Mouse (Mus musculus) liver, embryonic 11.5 days (tissue): ENCODE measurements around the gene Thoc3. TPM values are rescaled to one million over a fixed set of nuclear protein-coding genes. Genes with fewer than 3 reads are reported as not detected.

Source experiments
- ATAC-seq: fragments of 200-750 bp; cut with Nextera tagmentation; replicated peaks from 2 replicates; pipeline ENCODE4 v1.8.0; 2017; ENCODE audit warnings: moderate number of reproducible peaks, mild to moderate bottlenecking, moderate TSS enrichment, moderate library complexity; ENCODE audit not compliant: low FRiP score
- DNase-seq: peaks from one replicate; pipeline ENCODE4 v3.0.0-alpha.2; 2017; ENCODE audit warnings: low spot score
- H3K27ac ChIP-seq: fragments of 300-500 bp; sonication (generic); 2 replicates; pipeline ENCODE4 v1.5.1; 2014; ENCODE audit warnings: mild to moderate bottlenecking, low read depth, low read length, control low read depth
- H3K27me3 ChIP-seq: fragments of 300-500 bp; sonication (generic); replicated peaks from 2 replicates; pipeline ENCODE4 v1.6.1; 2014; ENCODE audit warnings: low read length, mixed read lengths; ENCODE audit not compliant: control insufficient read depth, insufficient read depth
- H3K36me3 ChIP-seq: fragments of 300-500 bp; sonication (generic); 2 replicates; pipeline ENCODE4 v1.6.1; 2014; ENCODE audit warnings: mild to moderate bottlenecking, low read length, moderate library complexity, mixed read lengths; ENCODE audit not compliant: control insufficient read depth, insufficient read depth
- H3K4me1 ChIP-seq: fragments of 300-500 bp; sonication (generic); replicated peaks from 2 replicates; pipeline ENCODE4 v1.6.1; 2014; ENCODE audit warnings: low read length, mixed read lengths; ENCODE audit not compliant: control insufficient read depth, insufficient read depth
- H3K4me2 ChIP-seq: fragments of 300-500 bp; sonication (generic); 2 replicates; pipeline ENCODE4 v1.6.1; 2014; ENCODE audit warnings: mild to moderate bottlenecking, control low read depth, moderate library complexity
- H3K4me3 ChIP-seq: fragments of 300-500 bp; sonication (generic); 2 replicates; pipeline ENCODE4 v1.5.1; 2014; ENCODE audit warnings: low read depth, low read length, control low read depth
- H3K9ac ChIP-seq: fragments of 300-500 bp; sonication (generic); 2 replicates; pipeline ENCODE4 v1.6.1; 2014; ENCODE audit warnings: low read depth, low read length, control low read depth
- H3K9me3 ChIP-seq: fragments of 300-500 bp; sonication (generic); 2 replicates; pipeline ENCODE4 v1.6.1; 2016; ENCODE audit warnings: low read length, inconsistent platforms, mixed read lengths; ENCODE audit not compliant: control insufficient read depth
- WGBS: fragments of 180-500 bp; shearing (Covaris S2); extraction: QIAGEN DNeasy Blood & Tissue Kit; methylation state at CpG from one replicate; pipeline ENCODE4 v1.1.7; 2014; 5-methylcytosine and 5-hydroxymethylcytosine counted together
- polyA plus RNA-seq: library from polyadenylated mRNA; unstranded; fragments of >200 nt; fragmentation: Nextera tagmentation; extraction: Ambion mirVana; gene quantifications from 2 replicates; pipeline ENCODE4 v1.2.1, GENCODE M21; 2014

Gene Thoc3
- polyA plus RNA-seq, 1 experiment from 2014 or later = 121 TPM

DNA sequence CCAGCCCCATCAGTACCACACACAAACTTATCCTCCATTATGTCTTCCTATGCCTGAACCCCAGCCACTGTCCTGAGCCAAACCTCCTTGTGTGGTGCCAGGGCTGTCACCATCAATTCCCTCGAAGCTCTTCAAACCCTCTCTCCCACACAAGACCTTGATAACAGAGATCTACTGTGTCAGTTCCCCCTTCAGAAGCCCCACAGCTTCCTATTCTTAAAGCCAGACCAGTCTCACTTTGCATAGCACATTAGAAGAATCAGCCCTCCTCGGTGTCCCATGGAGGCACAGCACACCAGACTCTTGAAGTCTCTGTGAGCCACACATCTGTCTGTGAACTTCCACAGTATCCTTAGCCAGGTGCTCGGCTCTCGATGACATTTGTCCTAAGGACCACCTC, 55.9 kb downstream of the Thoc3 start:
- Histone ChIP-seq H3K36me3 (no peaks in the 10 kb centered on the region), H3K9ac (no peak overlapping the region), H3K27ac (no peak overlapping the region), H3K9me3 (no peaks in the 10 kb centered on the region), H3K4me3 (no peak overlapping the region), H3K4me1 (no peaks in the 10 kb centered on the region), H3K4me2 (no peak overlapping the region), H3K27me3 (no peaks in the 10 kb centered on the region)
- DNase-seq = no peak
- 54% methylated on average over 4 of the region's 4 CpGs for WGBS
- no peak for ATAC-seq

DNA sequence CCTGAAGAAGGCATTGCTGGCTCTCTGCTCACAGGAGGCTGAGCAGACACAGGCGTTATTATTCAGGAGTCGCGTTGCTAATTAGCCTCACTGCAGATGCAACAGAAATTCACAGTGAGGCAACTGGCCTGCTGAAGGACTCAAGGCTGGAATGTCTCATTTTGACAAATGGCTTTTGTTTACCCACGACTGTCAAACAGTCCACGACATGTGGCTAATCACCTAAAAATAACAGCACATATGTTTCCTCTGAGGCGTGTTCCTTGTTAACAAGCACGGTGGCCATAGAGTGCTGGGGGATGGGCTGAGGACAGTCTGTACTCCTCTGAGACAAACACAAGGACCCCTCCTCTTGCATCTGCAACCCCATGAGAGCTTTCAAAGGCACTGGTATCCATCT, 56.4 kb downstream of the Thoc3 start:
- Histone ChIP-seq H3K9ac (no peak overlapping the region), H3K9me3 (no peaks in the 10 kb centered on the region), H3K27me3 (no peaks in the 10 kb centered on the region), H3K36me3 (no peaks in the 10 kb centered on the region), H3K4me2 (no peak overlapping the region), H3K4me3 (no peak overlapping the region), H3K27ac (no peak overlapping the region), H3K4me1 (no peaks in the 10 kb centered on the region)
- WGBS = 23% methylated on average over 7 of the region's 7 CpGs
- DNase-seq = no peak
- ATAC-seq = no peak

DNA sequence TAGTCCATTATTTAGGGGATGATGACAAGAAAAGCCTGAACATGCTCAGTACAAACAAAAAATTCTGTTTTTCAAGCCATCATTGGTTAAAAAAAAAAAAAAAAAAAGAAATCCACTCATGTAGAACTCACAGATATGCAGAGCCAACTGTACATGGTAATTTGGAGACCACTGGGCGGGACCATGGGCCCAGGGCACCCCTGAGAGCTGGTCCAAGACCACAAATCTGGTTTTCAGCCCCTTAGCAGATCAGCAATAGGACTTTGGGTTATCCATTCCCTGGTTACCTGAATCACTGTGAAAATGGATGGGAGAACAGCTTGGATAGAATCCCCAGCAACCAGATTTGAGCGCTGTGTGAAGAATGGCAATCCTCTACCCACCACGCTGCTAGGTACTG, 57.0 kb downstream of the Thoc3 start:
- no peaks in the 10 kb centered on the region for H3K36me3 ChIP-seq
- H3K27me3 ChIP-seq = no peaks in the 10 kb centered on the region
- no peaks in the 10 kb centered on the region for H3K9me3 ChIP-seq
- H3K9ac ChIP-seq = no peak overlapping the region
- no peak overlapping the region for H3K4me2 ChIP-seq
- no peak overlapping the region for H3K4me3 ChIP-seq
- WGBS = 79% methylated on average over 3 of the region's 3 CpGs
- DNase-seq = no peak
- no peak overlapping the region for H3K27ac ChIP-seq
- no peaks in the 10 kb centered on the region for H3K4me1 ChIP-seq
- ATAC-seq = no peak

Other genes starting within 250 kb of the Thoc3 start
- 1.5 TPM in 2 replicates for gene Cplx2, start 97.5 kb downstream of the Thoc3 start, polyA plus RNA-seq
- 10.1 and 11.6 TPM in 2 replicates for gene Simc1, start 34.9 kb upstream of the Thoc3 start, polyA plus RNA-seq
- gene 4833439L19Rik, start 96.6 kb upstream of the Thoc3 start, polyA plus RNA-seq = 95.1 and 104 TPM in 2 replicates
- 15.1 and 16.8 TPM in 2 replicates for gene Arl10, start 106.2 kb upstream of the Thoc3 start, polyA plus RNA-seq
- gene Nop16, start 121.2 kb upstream of the Thoc3 start, polyA plus RNA-seq = 137 and 152 TPM in 2 replicates
- 162 and 177 TPM in 2 replicates for gene Higd2a, start 121.4 kb upstream of the Thoc3 start, polyA plus RNA-seq
- 31.9 and 32.3 TPM in 2 replicates for gene Cltb, start 142.5 kb upstream of the Thoc3 start, polyA plus RNA-seq
- gene Faf2, start 152.9 kb upstream of the Thoc3 start, polyA plus RNA-seq = 52.7 and 55.2 TPM in 2 replicates
- 71.5 and 82.3 TPM in 2 replicates for gene Rnf44, start 225.1 kb upstream of the Thoc3 start, polyA plus RNA-seq
- 7.4 and 8.3 TPM in 2 replicates for gene Cdhr2, start 232.6 kb upstream of the Thoc3 start, polyA plus RNA-seq